Mouse (Mus musculus) brain, embryonic 14.5 days (tissue): ENCODE measurements around the gene Hspa4.

ENCODE experiments used
- CTCF ChIP-seq: fragments of 200-500 bp; IDR thresholded peaks from 2 replicates; pipeline ENCODE4 v1.5.1; 2012; ENCODE audit warnings: inconsistent platforms, mild to moderate bottlenecking, moderate library complexity, borderline replicate concordance; ENCODE audit not compliant: insufficient read depth, insufficient read length; ENCODE audit errors: extremely low read depth
- POLR2A ChIP-seq: fragments of 200-500 bp; IDR thresholded peaks from 2 replicates; pipeline ENCODE4 v1.6.1; 2012; ENCODE audit warnings: mild to moderate bottlenecking, inconsistent platforms, borderline replicate concordance; ENCODE audit not compliant: poor library complexity, insufficient read depth, insufficient read length, severe bottlenecking; ENCODE audit errors: extremely low read depth

GRCm38 (mm10) chr11:53231836-53232235 is 68.4 kb downstream of the Hspa4 start:
- no peak for TF ChIP-seq POLR2A
- no peak for TF ChIP-seq CTCF
